Mouse (Mus musculus) layer of hippocampus, postnatal 36 days (tissue): Measurements from ENCODE around the gene Ankfn1. TPM values are rescaled to one million over a fixed set of nuclear protein-coding genes. Genes with fewer than 3 reads are reported as not detected.

Experiments
- DNase-seq, 2 experiments: peaks; one replicate each; pipeline ENCODE4 v3.0.0; 2022
- total RNA-seq, 2 experiments: library from RNA; stranded (reverse); gene quantifications; 2 replicates each; pipeline ENCODE4 v1.2.3; 2021

Ankfn1 gene
- total RNA-seq, 2 experiments from 2014 or later, result 0.88 to 1.8 TPM

DNA sequence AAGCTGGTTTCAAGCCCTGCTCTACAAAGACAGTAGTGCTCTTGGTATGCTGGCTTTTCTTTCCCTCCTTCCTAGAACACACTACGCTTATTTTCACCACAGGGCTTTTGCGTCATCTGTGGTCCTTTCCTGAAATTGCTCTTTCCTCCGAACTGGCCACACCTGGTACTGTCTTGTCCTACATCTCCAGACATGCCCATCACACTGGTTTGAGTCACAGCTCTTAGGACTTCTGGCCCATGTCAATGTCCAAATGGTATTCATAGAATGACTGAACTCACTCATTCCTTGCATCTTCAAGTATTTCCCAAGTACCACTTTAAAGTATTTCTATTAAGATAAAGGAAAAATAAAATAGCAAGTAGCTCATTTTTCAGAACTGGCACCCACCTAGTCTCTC, 416.6 kb downstream of the Ankfn1 start:
- DNase-seq, result no peak

DNA sequence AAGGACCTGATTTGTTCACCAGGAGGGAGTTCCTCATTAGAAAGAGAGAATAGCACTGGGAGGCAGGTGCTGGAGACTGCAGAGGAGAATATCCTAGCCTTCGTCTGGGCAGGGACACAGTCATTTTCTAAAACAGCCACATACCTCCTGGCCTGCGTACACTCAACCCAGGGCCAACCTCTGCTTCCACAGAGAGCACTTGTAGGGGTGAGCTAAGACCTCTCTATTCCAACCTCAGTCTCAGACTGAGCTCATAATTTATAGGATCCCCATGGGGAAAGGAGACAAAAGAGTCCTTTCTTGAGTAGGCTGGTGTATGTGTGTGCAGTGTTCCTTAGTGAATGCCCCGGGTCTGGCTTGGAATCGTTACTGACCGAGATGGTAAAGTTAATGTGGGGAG, 418.9 kb downstream of the Ankfn1 start:
- DNase-seq, result no peak

DNA sequence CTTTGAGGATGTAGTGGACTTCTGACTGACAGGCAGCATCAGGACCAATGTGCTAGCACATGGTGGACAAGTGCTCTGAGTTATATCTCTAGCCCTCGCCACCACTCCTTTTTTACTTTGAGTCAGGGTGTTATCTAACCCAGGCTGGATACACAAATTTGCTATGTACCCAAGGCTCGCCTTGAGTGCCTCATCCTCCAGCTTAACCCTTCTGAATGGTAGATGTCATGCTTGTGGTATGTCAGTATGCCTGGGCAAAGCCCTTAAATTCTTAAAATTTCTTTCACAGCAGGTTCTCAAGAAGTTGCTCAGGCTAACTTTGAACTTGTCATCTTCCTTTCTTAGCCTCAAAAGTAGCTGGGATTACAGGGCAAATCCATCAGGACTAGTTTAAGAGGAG, 421.0 kb downstream of the Ankfn1 start:
- no peak for DNase-seq

DNA sequence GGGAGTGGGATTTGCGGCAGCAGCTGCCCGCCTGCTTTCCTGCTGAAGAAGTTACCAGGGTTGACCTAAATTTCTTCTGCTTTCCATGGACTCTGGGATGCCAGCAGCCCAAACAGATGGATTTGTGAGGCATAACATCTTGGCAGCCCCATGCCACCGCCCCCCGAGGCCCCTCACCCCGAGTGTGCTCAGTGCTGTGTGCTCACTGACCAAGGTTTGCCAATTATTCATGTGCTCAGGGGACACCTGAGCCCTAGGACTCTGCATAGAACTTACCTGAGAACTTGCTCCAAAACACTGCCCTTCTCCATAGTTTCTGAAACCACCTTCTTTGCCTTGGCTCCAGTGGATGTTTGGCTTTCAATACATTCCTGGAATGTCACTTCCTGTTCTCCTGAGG, 421.4 kb downstream of the Ankfn1 start:
- DNase-seq, result no peak

DNA sequence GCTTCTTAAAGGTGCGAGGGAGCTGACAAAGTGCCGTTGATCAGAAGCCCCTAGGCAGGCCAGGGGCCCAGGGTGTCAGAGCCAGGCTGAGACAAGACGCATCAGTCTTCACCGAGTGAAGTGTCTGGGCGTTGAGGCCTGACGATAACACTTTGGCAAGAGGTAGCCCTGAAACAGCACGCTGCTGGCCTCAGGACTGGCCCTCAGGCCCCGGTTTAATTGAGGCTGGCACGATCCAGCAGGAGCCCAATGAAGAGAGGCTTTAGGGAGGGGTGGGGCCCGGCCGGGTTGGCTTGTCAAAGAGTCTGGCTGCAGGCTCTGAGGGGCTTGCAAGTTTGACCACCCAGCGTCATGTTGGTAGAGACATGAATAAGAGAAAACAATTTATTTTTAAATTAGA, 437.2 kb downstream of the Ankfn1 start:
- DNase-seq, result no peak

Other genes with a start within 250 kb of the Ankfn1 start
- gene Pctp, start 225.2 kb upstream of the Ankfn1 start, total RNA-seq, result under 1 TPM; 0.68 to 0.77 TPM